Mouse (Mus musculus): ENCODE results near the gene Hivep2.

DNA sequence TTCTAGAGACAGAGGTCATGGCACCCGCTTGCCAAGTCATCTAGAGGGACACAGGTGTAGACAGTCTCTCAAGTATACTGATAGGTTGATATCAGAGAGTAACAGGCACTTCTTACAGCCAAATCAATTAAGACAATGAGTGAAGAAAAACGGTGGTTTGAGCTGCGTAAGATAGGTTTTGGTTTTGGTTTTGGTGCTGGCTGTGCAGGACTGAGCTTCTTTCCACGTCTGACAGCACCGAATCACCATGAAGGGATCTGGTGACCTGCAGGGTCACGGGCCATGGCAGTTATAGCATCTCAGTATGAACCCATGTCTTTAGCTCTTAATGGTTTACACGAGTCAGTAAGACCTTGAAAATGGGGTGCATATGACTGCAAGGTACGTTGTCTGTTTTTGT, 84.7 kb downstream of the Hivep2 start:
- TF ChIP-seq CTCF (IDR thresholded peaks at IDR 0.05; ENCODE audit: control insufficient read depth, insufficient read depth, low read length), result no peak
- TF ChIP-seq POLR2A (IDR thresholded peaks at IDR 0.05; ENCODE audit: borderline replicate concordance, control insufficient read depth, low read depth, low read length), result no peak
